Mouse (Mus musculus): ENCODE results near the gene Ppp1r15a. TPM values are rescaled to one million over a fixed set of nuclear protein-coding genes. Genes with fewer than 3 reads are reported as not detected.
"Not testable (repeated sequence)": the region's sequence is repeated elsewhere in the genome, so short reads cannot be mapped to it uniquely, and the experiment has no call there.

The Ppp1r15a gene
- total RNA-seq, 2 experiments from 2014 or later = 23.6 to 29.3 TPM

GRCm38 (mm10) chr7:45486761-45487415 is 39.2 kb downstream of the Ppp1r15a start, which contains the start of gene Gm45808:
Gene Gm45808 (minus strand): TSS chr7:45486811.
- no peak for DNase-seq (ENCODE audit: low spot score in 2 of 2)

GRCm38 (mm10) chr7:45486158-45486557 is 39.9 kb downstream of the Ppp1r15a start:
- DNase-seq (ENCODE audit: low spot score in 2 of 2) = no peak

- DNase-seq (ENCODE audit: low spot score in 2 of 2) = not testable (repeated sequence)
These were observed 41.1 kb downstream of the Ppp1r15a start for GRCm38 (mm10) chr7:45484985-45485384.

GRCm38 (mm10) chr7:45482166-45482565 is 43.9 kb downstream of the Ppp1r15a start:
- no peak for DNase-seq (ENCODE audit: low spot score in 2 of 2)

DNA sequence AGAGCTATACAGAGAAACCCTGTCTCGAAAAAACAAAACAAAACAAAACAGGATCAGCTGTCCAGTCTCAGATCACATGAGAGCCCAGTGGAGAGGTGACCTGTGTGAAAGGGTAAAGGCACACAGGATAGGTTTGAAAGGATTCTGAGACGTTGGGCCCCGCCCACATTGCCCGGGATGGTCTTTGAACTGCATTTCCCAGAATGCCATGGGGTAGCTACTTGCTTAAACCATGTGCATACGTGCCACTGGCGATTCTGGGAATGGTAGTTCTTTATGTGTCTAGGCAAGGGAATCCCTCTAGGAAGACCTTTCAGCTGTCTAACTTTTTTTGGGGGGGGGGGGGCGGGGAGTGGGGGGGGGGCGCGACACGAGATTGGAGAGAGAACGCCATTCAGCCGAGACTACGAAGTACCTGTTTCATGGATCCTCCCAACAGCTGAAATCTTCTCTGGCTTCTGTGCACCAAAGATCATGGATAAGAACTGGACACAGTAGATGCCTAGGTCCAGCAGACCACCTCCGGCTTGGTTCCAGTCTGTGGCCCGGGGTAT is 44.6 kb downstream of the Ppp1r15a start, which contains the start of gene Tulp2:
TSS of gene Tulp2 (plus strand) at position 504 of the 554 bp plus-strand sequence.
- DNase-seq (ENCODE audit: low spot score in 2 of 2) = peak; percentile 61 to 69

- not testable (repeated sequence) for DNase-seq (ENCODE audit: low spot score in 2 of 2)
These were observed 45.8 kb downstream of the Ppp1r15a start for GRCm38 (mm10) chr7:45480310-45480709.

GRCm38 (mm10) chr7:45478774-45479173 is 47.3 kb downstream of the Ppp1r15a start:
- no peak for DNase-seq (ENCODE audit: low spot score in 2 of 2)

- peak; percentile 65 to 74 for DNase-seq (ENCODE audit: low spot score in 2 of 2)
These were observed 49.1 kb downstream of the Ppp1r15a start for GRCm38 (mm10) chr7:45477003-45477402.

DNA sequence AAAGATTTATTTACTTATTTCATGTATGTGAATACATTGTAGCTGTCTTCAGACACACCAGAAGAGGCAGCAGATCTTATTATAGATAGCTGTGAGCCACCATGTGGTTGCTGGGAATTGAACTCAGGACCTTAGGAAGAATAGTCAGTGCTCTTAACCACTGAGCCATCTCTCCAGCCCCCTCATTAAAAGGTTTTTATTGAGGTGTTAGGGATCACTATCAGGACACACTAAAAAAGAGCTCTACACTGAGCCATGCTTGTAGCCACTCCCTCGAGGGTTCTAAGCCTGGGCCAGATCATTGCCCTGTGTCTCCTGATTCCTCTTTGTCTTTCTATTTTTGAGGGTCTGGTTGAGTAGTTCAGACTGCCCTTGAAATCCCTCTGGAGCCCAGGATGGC is 49.6 kb downstream of the Ppp1r15a start:
- no peak for DNase-seq (ENCODE audit: low spot score in 2 of 2)

GRCm38 (mm10) chr7:45475291-45475969 is 50.6 kb downstream of the Ppp1r15a start:
- DNase-seq (ENCODE audit: low spot score in 2 of 2) = no peak

Other genes starting within 250 kb of the Ppp1r15a start
- not detected for gene Slc6a21, start 248.8 kb downstream of the Ppp1r15a start, total RNA-seq (2021)
- gene Trpm4, start 192.5 kb downstream of the Ppp1r15a start, total RNA-seq (2021) = 10 to 100 TPM; 19.6 to 20.9 TPM
- under 1 TPM; 0.85 to 0.96 TPM for gene Hrc, start 191.0 kb downstream of the Ppp1r15a start, total RNA-seq (2021)
- 100 to 1,000 TPM; 124 to 128 TPM for gene Ppfia3, start 159.2 kb downstream of the Ppp1r15a start, total RNA-seq (2021)
- 100 to 1,000 TPM; 137 to 163 TPM for gene Lin7b, start 155.7 kb downstream of the Ppp1r15a start, total RNA-seq (2021)
- gene Snrnp70, start 130.5 kb downstream of the Ppp1r15a start, total RNA-seq (2021) = 100 to 1,000 TPM; 393 to 440 TPM
- gene Kcna7, start 120.6 kb downstream of the Ppp1r15a start, total RNA-seq (2021) = not detected
- under 1 TPM; 0.18 to 0.22 TPM for gene Ntf5, start 112.6 kb downstream of the Ppp1r15a start, total RNA-seq (2021)
- under 1 TPM in 1 of 2 experiments, not detected in 1; 0.75 TPM for gene Lhb, start 105.4 kb downstream of the Ppp1r15a start, total RNA-seq (2021)
- gene Gys1, start 91.4 kb downstream of the Ppp1r15a start, total RNA-seq (2021) = 10 to 100 TPM; 18.9 to 20.9 TPM
- 10 to 100 TPM; 44.5 to 44.9 TPM for gene Ruvbl2, start 88.2 kb downstream of the Ppp1r15a start, total RNA-seq (2021)
- gene Ftl1, start 66.4 kb downstream of the Ppp1r15a start, total RNA-seq (2021) = 100 to 1,000 TPM; 429 to 433 TPM
- 100 to 1,000 TPM; 103 to 123 TPM for gene Bax, start 59.4 kb downstream of the Ppp1r15a start, total RNA-seq (2021)
- gene Tulp2, start 44.4 kb downstream of the Ppp1r15a start, total RNA-seq (2021) = under 1 TPM in 1 of 2 experiments, not detected in 1; 0.23 TPM
- 1 to 10 TPM; 1.2 to 1.4 TPM for gene Gm45808, start 39.5 kb downstream of the Ppp1r15a start, total RNA-seq (2021)
- gene Dhdh, start 37.5 kb downstream of the Ppp1r15a start, total RNA-seq (2021) = 1 to 10 TPM; 2.0 to 2.6 TPM
- gene Nucb1, start 15.9 kb downstream of the Ppp1r15a start, total RNA-seq (2021) = 100 to 1,000 TPM; 107 to 117 TPM
- gene Plekha4, start 62 bp upstream of the Ppp1r15a start, total RNA-seq (2021) = under 1 TPM; 0.80 to 0.94 TPM
- not detected for gene Hsd17b14, start 28.6 kb upstream of the Ppp1r15a start, total RNA-seq (2021)
- gene Bcat2, start 43.9 kb upstream of the Ppp1r15a start, total RNA-seq (2021) = 10 to 100 TPM; 20.8 to 22.9 TPM
- not detected for gene Fgf21, start 89.2 kb upstream of the Ppp1r15a start, total RNA-seq (2021)
- gene Fut1, start 91.0 kb upstream of the Ppp1r15a start, total RNA-seq (2021) = under 1 TPM; 0.20 to 0.71 TPM
- not detected for gene Izumo1, start 95.5 kb upstream of the Ppp1r15a start, total RNA-seq (2021)
- 10 to 100 TPM; 13.9 to 14.5 TPM for gene Rasip1, start 101.2 kb upstream of the Ppp1r15a start, total RNA-seq (2021)
- gene Mamstr, start 113.7 kb upstream of the Ppp1r15a start, total RNA-seq (2021) = 1 to 10 TPM; 1.7 TPM
- under 1 TPM in 1 of 2 experiments, not detected in 1; 0.22 TPM for gene Fut2, start 140.1 kb upstream of the Ppp1r15a start, total RNA-seq (2021)
- 1 to 10 TPM in 1 of 2 experiments, under 1 TPM in 1; 0.75 to 1.0 TPM for gene Ntn5, start 157.8 kb upstream of the Ppp1r15a start, total RNA-seq (2021)
- under 1 TPM; 0.14 to 0.18 TPM for gene Sec1, start 168.1 kb upstream of the Ppp1r15a start, total RNA-seq (2021)
- gene Car11, start 173.6 kb upstream of the Ppp1r15a start, total RNA-seq (2021) = 100 to 1,000 TPM; 121 to 131 TPM
- 10 to 100 TPM; 37.1 to 43.4 TPM for gene Dbp, start 178.8 kb upstream of the Ppp1r15a start, total RNA-seq (2021)
- gene Rpl18, start 189.2 kb upstream of the Ppp1r15a start, total RNA-seq (2021) = 100 to 1,000 TPM; 497 to 584 TPM
- gene Sphk2, start 191.7 kb upstream of the Ppp1r15a start, total RNA-seq (2021) = 10 to 100 TPM; 27.3 to 27.7 TPM
- under 1 TPM; 0.34 to 0.51 TPM for gene Fam83e, start 194.9 kb upstream of the Ppp1r15a start, total RNA-seq (2021)
- gene Spaca4, start 199.5 kb upstream of the Ppp1r15a start, total RNA-seq (2021) = not detected